Mouse (Mus musculus) midbrain, postnatal 0 days (tissue): ENCODE results near the gene Lrrc3c. TPM values are rescaled to one million over a fixed set of nuclear protein-coding genes. Genes with fewer than 3 reads are reported as not detected.

ENCODE experiments used
- ATAC-seq: fragments of 200-750 bp; cut with Nextera tagmentation; 2 replicates; pipeline ENCODE4 v1.8.0; 2017; ENCODE audit warnings: moderate number of reproducible peaks, mild to moderate bottlenecking, moderate TSS enrichment, moderate library complexity; ENCODE audit not compliant: low FRiP score
- DNase-seq: peaks from one replicate; pipeline ENCODE4 v3.0.0-alpha.2; 2015; ENCODE audit warnings: low spot score
- H3K27ac ChIP-seq: fragments of 300-500 bp; sonication (generic); 2 replicates; pipeline ENCODE4 v1.5.1; 2014; ENCODE audit warnings: low read depth, mild to moderate bottlenecking, low read length, mixed read lengths
- H3K27me3 ChIP-seq: fragments of 300-500 bp; sonication (generic); 2 replicates; pipeline ENCODE4 v1.6.1; 2014; ENCODE audit warnings: low read length, control low read depth, mixed read lengths; ENCODE audit not compliant: insufficient read depth
- H3K36me3 ChIP-seq: fragments of 300-500 bp; sonication (generic); 2 replicates; pipeline ENCODE4 v1.6.1; 2014; ENCODE audit warnings: low read length, control low read depth, mixed read lengths; ENCODE audit not compliant: insufficient read depth
- H3K4me1 ChIP-seq: fragments of 300-500 bp; sonication (generic); 2 replicates; pipeline ENCODE4 v1.6.1; 2014; ENCODE audit warnings: mild to moderate bottlenecking, control low read depth, antibody characterized with exemption, low read length, mixed read lengths; ENCODE audit not compliant: insufficient read depth
- H3K4me2 ChIP-seq: fragments of 300-500 bp; sonication (generic); 2 replicates; pipeline ENCODE4 v1.6.1; 2014; ENCODE audit warnings: low read depth, mild to moderate bottlenecking, low read length, mixed read lengths; ENCODE audit not compliant: poor library complexity, severe bottlenecking
- H3K4me3 ChIP-seq: fragments of 300-500 bp; sonication (generic); 2 replicates; pipeline ENCODE4 v1.5.1; 2014; ENCODE audit warnings: low read depth, mild to moderate bottlenecking, low read length, moderate library complexity
- H3K9ac ChIP-seq: fragments of 300-500 bp; sonication (generic); replicated peaks from 2 replicates; pipeline ENCODE4 v1.6.1; 2014; ENCODE audit warnings: mild to moderate bottlenecking, low read length, moderate library complexity, mixed read lengths; ENCODE audit not compliant: poor library complexity, severe bottlenecking
- H3K9me3 ChIP-seq: fragments of 300-500 bp; sonication (generic); 2 replicates; pipeline ENCODE4 v1.6.1; 2016; ENCODE audit warnings: low read length, control low read depth
- CTCF ChIP-seq: IDR thresholded peaks from 2 replicates; pipeline ENCODE4 v1.5.1; 2016; ENCODE audit warnings: antibody characterized with exemption, mild to moderate bottlenecking
- WGBS: fragments of 180-500 bp; shearing (Covaris S2); extraction: QIAGEN DNeasy Blood & Tissue Kit; methylation state at CpG from one replicate; pipeline ENCODE4 v1.1.7; 2014; 5-methylcytosine and 5-hydroxymethylcytosine counted together
- polyA plus RNA-seq: library from polyadenylated mRNA; unstranded; fragments of >200 nt; fragmentation: Nextera tagmentation; extraction: Ambion mirVana; gene quantifications from 2 replicates; pipeline ENCODE4 v1.2.1, GENCODE M21; 2015
- total RNA-seq: library from RNA; depleted of rRNA; stranded (reverse); fragments of >200 nt; gene quantifications from 2 replicates; pipeline ENCODE4 v1.2.3, GENCODE M21; 2014

Gene Lrrc3c
- total and polyA plus RNA-seq, 2 experiments from 2014 or later = not detected

GRCm38 (mm10) chr11:98595473-98595872 lies 2.6 kb upstream of the Lrrc3c start:
- WGBS = 75% methylated on average over 10 of the region's 10 CpGs
- H3K36me3 ChIP-seq = no peaks in the 10 kb centered on the region

GRCm38 (mm10) chr11:98595955-98596354 lies 2.1 kb upstream of the Lrrc3c start:
- ATAC-seq (no peak), DNase-seq (no peak)
- no peak overlapping the region for H3K9ac ChIP-seq
- no peak overlapping the region for H3K4me3 ChIP-seq
- H3K4me1 ChIP-seq = no peaks in the 10 kb centered on the region
- no peaks in the 10 kb centered on the region for H3K36me3 ChIP-seq
- H3K27me3 ChIP-seq = no peaks in the 10 kb centered on the region
- no peaks in the 10 kb centered on the region for H3K9me3 ChIP-seq
- H3K27ac ChIP-seq = no peak overlapping the region
- TF ChIP-seq CTCF = no peak
- 85% methylated on average over 3 of the region's 3 CpGs for WGBS
- no peak overlapping the region for H3K4me2 ChIP-seq

More at GRCm38 (mm10) chr11:98595473-98595872, 2.6 kb upstream of the Lrrc3c start:
- ATAC-seq (no peak), DNase-seq (no peak)
- Histone ChIP-seq H3K27me3 (no peaks in the 10 kb centered on the region), H3K4me1 (no peaks in the 10 kb centered on the region), H3K4me2 (no peak overlapping the region), H3K9me3 (no peaks in the 10 kb centered on the region), H3K9ac (no peak overlapping the region), H3K27ac (no peak overlapping the region), H3K4me3 (no peak overlapping the region)
- no peak for TF ChIP-seq CTCF

- Histone ChIP-seq H3K36me3 (no peaks in the 10 kb centered on the region), H3K4me3 (no peak overlapping the region), H3K9me3 (no peaks in the 10 kb centered on the region), H3K9ac (no peak overlapping the region), H3K4me2 (no peak overlapping the region), H3K27me3 (no peaks in the 10 kb centered on the region), H3K4me1 (no peaks in the 10 kb centered on the region), H3K27ac (no peak overlapping the region)
- TF ChIP-seq CTCF = peak; percentile 71
- 32% methylated on average over 6 of the region's 6 CpGs for WGBS
- DNase-seq = peak; percentile 64
- ATAC-seq = no peak
Measured at GRCm38 (mm10) chr11:98597363-98597762, 728 bp upstream of the Lrrc3c start.

GRCm38 (mm10) chr11:98598851-98599290 lies 780 bp downstream of the Lrrc3c start:
- no peak overlapping the region for H3K27ac ChIP-seq
- no peak overlapping the region for H3K4me2 ChIP-seq
- no peaks in the 10 kb centered on the region for H3K4me1 ChIP-seq
- H3K9me3 ChIP-seq = no peaks in the 10 kb centered on the region
- no peak for ATAC-seq
- no peaks in the 10 kb centered on the region for H3K36me3 ChIP-seq
- no peaks in the 10 kb centered on the region for H3K27me3 ChIP-seq
- TF ChIP-seq CTCF = no peak
- no peak overlapping the region for H3K9ac ChIP-seq
- WGBS = 65% methylated on average over 18 of the region's 18 CpGs
- H3K4me3 ChIP-seq = no peak overlapping the region
- DNase-seq = no peak

- no peaks in the 10 kb centered on the region for H3K27me3 ChIP-seq
- H3K4me2 ChIP-seq = no peak overlapping the region
- no peak overlapping the region for H3K4me3 ChIP-seq
- no peak overlapping the region for H3K27ac ChIP-seq
- H3K4me1 ChIP-seq = no peaks in the 10 kb centered on the region
- no peak overlapping the region for H3K9ac ChIP-seq
- no peaks in the 10 kb centered on the region for H3K9me3 ChIP-seq
- DNase-seq (no peak), ATAC-seq (no peak)
- 38% methylated on average over 18 of the region's 18 CpGs for WGBS
- no peaks in the 10 kb centered on the region for H3K36me3 ChIP-seq
- no peak for TF ChIP-seq CTCF
Measured at GRCm38 (mm10) chr11:98599291-98599690, 1.2 kb downstream of the Lrrc3c start.

GRCm38 (mm10) chr11:98602090-98602690 lies 4.1 kb downstream of the Lrrc3c start:
- H3K4me3 ChIP-seq = peak overlapping the region; percentile 23
- WGBS = 2% methylated on average over 20 of the region's 20 CpGs
- no peak overlapping the region for H3K9ac ChIP-seq

More at GRCm38 (mm10) chr11:98602090-98602690, 4.1 kb downstream of the Lrrc3c start:
- ATAC-seq (no peak), DNase-seq (no peak)
- Histone ChIP-seq H3K4me1 (no peaks in the 10 kb centered on the region), H3K27ac (no peak overlapping the region), H3K4me2 (peak overlapping the region; percentile 52), H3K36me3 (no peaks in the 10 kb centered on the region), H3K27me3 (no peaks in the 10 kb centered on the region), H3K9me3 (no peaks in the 10 kb centered on the region)
- no peak for TF ChIP-seq CTCF
